Mouse (Mus musculus) hindbrain, postnatal 0 days (tissue): Measurements from ENCODE around the gene Mrpl51. TPM values are rescaled to one million over a fixed set of nuclear protein-coding genes. Genes with fewer than 3 reads are reported as not detected.

Experiments used
- ATAC-seq: fragments of 200-750 bp; cut with Nextera tagmentation; 2 replicates; pipeline ENCODE4 v1.8.0; 2017; ENCODE audit warnings: mild to moderate bottlenecking, moderate TSS enrichment, moderate library complexity
- DNase-seq: peaks from one replicate; pipeline ENCODE4 v3.0.0-alpha.2; 2015; ENCODE audit warnings: low spot score
- H3K27ac ChIP-seq: fragments of 300-500 bp; sonication (generic); 2 replicates; pipeline ENCODE4 v1.5.1; 2014; ENCODE audit warnings: mild to moderate bottlenecking
- H3K27me3 ChIP-seq: fragments of 300-500 bp; sonication (generic); 2 replicates; pipeline ENCODE4 v1.6.1; 2014; ENCODE audit warnings: low read length, mixed read lengths; ENCODE audit not compliant: insufficient read depth
- H3K36me3 ChIP-seq: fragments of 300-500 bp; sonication (generic); 2 replicates; pipeline ENCODE4 v1.6.1; 2014; ENCODE audit warnings: low read length, mixed read lengths; ENCODE audit not compliant: insufficient read depth
- H3K4me1 ChIP-seq: fragments of 300-500 bp; sonication (generic); 2 replicates; pipeline ENCODE4 v1.6.1; 2014; ENCODE audit warnings: antibody characterized with exemption, low read length, mixed read lengths; ENCODE audit not compliant: insufficient read depth
- H3K4me2 ChIP-seq: fragments of 300-500 bp; sonication (generic); 2 replicates; pipeline ENCODE4 v1.6.1; 2014; ENCODE audit warnings: low read depth, mild to moderate bottlenecking, low read length, moderate library complexity, mixed read lengths
- H3K4me3 ChIP-seq: fragments of 300-500 bp; sonication (generic); 2 replicates; pipeline ENCODE4 v1.5.1; 2014; ENCODE audit warnings: low read length
- H3K9ac ChIP-seq: fragments of 300-500 bp; sonication (generic); replicated peaks from 2 replicates; pipeline ENCODE4 v1.6.1; 2014; ENCODE audit warnings: mild to moderate bottlenecking, low read length, moderate library complexity, mixed read lengths
- H3K9me3 ChIP-seq: fragments of 300-500 bp; sonication (generic); 2 replicates; pipeline ENCODE4 v1.6.1; 2016; ENCODE audit warnings: low read length, mixed read lengths
- CTCF ChIP-seq: IDR thresholded peaks from 2 replicates; pipeline ENCODE4 v1.5.1; 2016; ENCODE audit warnings: antibody characterized with exemption, control low read depth, low read depth
- WGBS: fragments of 180-500 bp; shearing (Covaris S2); extraction: QIAGEN DNeasy Blood & Tissue Kit; methylation state at CpG from one replicate; pipeline ENCODE4 v1.1.7; 2014; 5-methylcytosine and 5-hydroxymethylcytosine counted together
- polyA plus RNA-seq: library from polyadenylated mRNA; unstranded; fragments of >200 nt; fragmentation: Nextera tagmentation; extraction: Ambion mirVana; gene quantifications from 2 replicates; pipeline ENCODE4 v1.2.1, GENCODE M21; 2015
- total RNA-seq: library from RNA; depleted of rRNA; stranded (reverse); fragments of >200 nt; gene quantifications from 2 replicates; pipeline ENCODE4 v1.2.3, GENCODE M21; 2014

The Mrpl51 gene
- total and polyA plus RNA-seq, 2 experiments from 2014 or later: 40.3 to 163 TPM

- H3K27me3 ChIP-seq: no peaks in the 10 kb centered on the region
- H3K9ac ChIP-seq: peak overlapping the region; percentile 93; the same call in 1 of the 2 replicates
- ATAC-seq (no peak), DNase-seq (peak; percentile 52)
- TF ChIP-seq CTCF: no peak
- H3K4me3 ChIP-seq: peak overlapping the region; percentile 79
- peak overlapping the region; percentile 90 for H3K4me2 ChIP-seq
- 58% methylated on average over 4 of the region's 4 CpGs for WGBS
- peak overlapping the region; percentile 90; the same call in 1 of the 2 replicates for H3K27ac ChIP-seq
- peaks cover 37% of the 10 kb centered on the region for H3K4me1 ChIP-seq
- peaks cover 13% of the 10 kb centered on the region; the same call in 1 of the 2 replicates for H3K36me3 ChIP-seq
- no peaks in the 10 kb centered on the region for H3K9me3 ChIP-seq
Measured at GRCm38 (mm10) chr6:125146797-125147196, 44.8 kb upstream of the Mrpl51 start.

GRCm38 (mm10) chr6:125147329-125147728 lies 44.3 kb upstream of the Mrpl51 start:
- 25% methylated on average over 10 of the region's 10 CpGs for WGBS
- peak overlapping the region; percentile 79 for H3K4me3 ChIP-seq
- H3K36me3 ChIP-seq: peaks cover 12% of the 10 kb centered on the region; the same call in 1 of the 2 replicates
- H3K27ac ChIP-seq: peak overlapping the region; percentile 90; the same call in 1 of the 2 replicates
- H3K27me3 ChIP-seq: no peaks in the 10 kb centered on the region
- H3K4me1 ChIP-seq: peaks cover 37% of the 10 kb centered on the region
- H3K4me2 ChIP-seq: peak overlapping the region; percentile 90
- TF ChIP-seq CTCF: no peak
- no peak for ATAC-seq
- H3K9me3 ChIP-seq: no peaks in the 10 kb centered on the region
- peak overlapping the region; percentile 93; the same call in 1 of the 2 replicates for H3K9ac ChIP-seq
- no peak for DNase-seq

GRCm38 (mm10) chr6:125148251-125148925 lies 43.2 kb upstream of the Mrpl51 start:
- no peak for DNase-seq
- H3K4me2 ChIP-seq: peak overlapping the region; percentile 90
- peak overlapping the region; percentile 35; the same call in 1 of the 2 replicates for H3K9ac ChIP-seq
- H3K9me3 ChIP-seq: no peaks in the 10 kb centered on the region
- H3K36me3 ChIP-seq: peaks cover 14% of the 10 kb centered on the region; the same call in 1 of the 2 replicates
- no peak for TF ChIP-seq CTCF
- peak overlapping the region; percentile 77 for H3K27ac ChIP-seq
- no peak for ATAC-seq
- peaks cover 37% of the 10 kb centered on the region for H3K4me1 ChIP-seq
- peak overlapping the region; percentile 10; the same call in 1 of the 2 replicates for H3K4me3 ChIP-seq
- H3K27me3 ChIP-seq: no peaks in the 10 kb centered on the region
- WGBS: 55% methylated on average over 18 of the region's 18 CpGs

- 57% methylated on average over 16 of the region's 16 CpGs for WGBS
- ATAC-seq (peak; percentile 15; the same call in 1 of the 2 replicates), DNase-seq (peak; percentile 65)
- H3K27me3 ChIP-seq: no peaks in the 10 kb centered on the region
- peak overlapping the region; percentile 77 for H3K27ac ChIP-seq
- TF ChIP-seq CTCF: no peak
- H3K36me3 ChIP-seq: peaks cover 21% of the 10 kb centered on the region; the same call in 1 of the 2 replicates
- no peaks in the 10 kb centered on the region for H3K9me3 ChIP-seq
- peak overlapping the region; percentile 90; the same call in 1 of the 2 replicates for H3K4me2 ChIP-seq
- no peak overlapping the region for H3K4me3 ChIP-seq
- no peak overlapping the region; the same call in 1 of the 2 replicates for H3K9ac ChIP-seq
- H3K4me1 ChIP-seq: peaks cover 37% of the 10 kb centered on the region
Measured at GRCm38 (mm10) chr6:125148926-125149568, 42.6 kb upstream of the Mrpl51 start.

- no peaks in the 10 kb centered on the region for H3K9me3 ChIP-seq
- H3K4me3 ChIP-seq: no peak overlapping the region
- DNase-seq (no peak), ATAC-seq (no peak)
- H3K4me1 ChIP-seq: peaks cover 37% of the 10 kb centered on the region
- peaks cover 22% of the 10 kb centered on the region; the same call in 1 of the 2 replicates for H3K36me3 ChIP-seq
- H3K4me2 ChIP-seq: peak overlapping the region; percentile 16; the same call in 1 of the 2 replicates
- no peak for TF ChIP-seq CTCF
- no peaks in the 10 kb centered on the region for H3K27me3 ChIP-seq
- H3K27ac ChIP-seq: peak overlapping the region; percentile 77; the same call in 1 of the 2 replicates
- WGBS: 50% methylated on average over 7 of the region's 7 CpGs
- H3K9ac ChIP-seq: no peak overlapping the region; the same call in 1 of the 2 replicates
Measured at GRCm38 (mm10) chr6:125149569-125149950, 42.0 kb upstream of the Mrpl51 start.

GRCm38 (mm10) chr6:125152212-125153017 lies 39.2 kb upstream of the Mrpl51 start:
- 83% methylated on average over 22 of the region's 22 CpGs for WGBS
- Histone ChIP-seq H3K9me3 (no peaks in the 10 kb centered on the region), H3K4me1 (peaks cover 21% of the 10 kb centered on the region), H3K4me2 (no peak overlapping the region), H3K27ac (no peak overlapping the region), H3K36me3 (peaks cover 22% of the 10 kb centered on the region; the same call in 1 of the 2 replicates), H3K27me3 (no peaks in the 10 kb centered on the region), H3K9ac (no peak overlapping the region), H3K4me3 (no peak overlapping the region)
- ATAC-seq: no peak
- no peak for DNase-seq
- TF ChIP-seq CTCF: no peak
